Mouse (Mus musculus): ENCODE data around the gene Fam19a1.
"Not testable (repeated sequence)": the region's sequence is repeated elsewhere in the genome, so short reads cannot be mapped to it uniquely, and the experiment has no call there.

Fam19a1 gene

GRCm38 (mm10) chr6:96112854-96113253 lies at the start of gene Fam19a1:
Fam19a1 (plus strand) TSS chr6:96113154.
- CTCF ChIA-PET: no interaction called here

DNA sequence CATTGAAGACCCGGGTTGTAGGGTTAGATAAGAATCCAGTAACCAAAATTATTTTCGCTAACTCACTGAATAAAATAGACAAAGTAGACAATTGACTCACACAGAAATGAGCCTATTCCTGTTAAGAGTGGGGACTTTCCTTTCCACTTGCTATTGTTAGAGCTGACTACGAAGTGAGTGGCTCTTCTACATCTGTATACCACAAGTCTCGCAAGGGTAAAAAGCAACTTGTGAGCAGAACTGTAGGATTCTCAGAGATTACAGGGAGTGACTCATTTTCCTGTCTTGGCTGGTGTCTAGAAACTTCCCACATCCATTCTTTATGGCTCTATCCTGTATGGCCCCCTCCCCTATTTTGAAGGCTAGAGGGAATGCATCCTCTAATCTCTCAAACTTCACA lies 41.9 kb upstream of the Fam19a1 start:
- CTCF ChIA-PET: interaction anchor here (0.6 kb wide), 1 partner anchor 11 kb away, joined by 3 read pairs; no protein-coding TSS in a partner anchor

- CTCF ChIA-PET: interaction anchor here (0.6 kb wide), 1 partner anchor 11 kb away, joined by 3 read pairs; no protein-coding TSS in a partner anchor
Observed at GRCm38 (mm10) chr6:96071567-96071966, 41.4 kb upstream of the Fam19a1 start.

GRCm38 (mm10) chr6:96089961-96090360 lies 23.0 kb upstream of the Fam19a1 start:
- CTCF ChIA-PET: no interaction called here

- CTCF ChIA-PET: no interaction called here
Observed at GRCm38 (mm10) chr6:96093716-96094115, 19.2 kb upstream of the Fam19a1 start.

- CTCF ChIA-PET: no interaction called here
Observed at GRCm38 (mm10) chr6:96098225-96098624, 14.7 kb upstream of the Fam19a1 start.

DNA sequence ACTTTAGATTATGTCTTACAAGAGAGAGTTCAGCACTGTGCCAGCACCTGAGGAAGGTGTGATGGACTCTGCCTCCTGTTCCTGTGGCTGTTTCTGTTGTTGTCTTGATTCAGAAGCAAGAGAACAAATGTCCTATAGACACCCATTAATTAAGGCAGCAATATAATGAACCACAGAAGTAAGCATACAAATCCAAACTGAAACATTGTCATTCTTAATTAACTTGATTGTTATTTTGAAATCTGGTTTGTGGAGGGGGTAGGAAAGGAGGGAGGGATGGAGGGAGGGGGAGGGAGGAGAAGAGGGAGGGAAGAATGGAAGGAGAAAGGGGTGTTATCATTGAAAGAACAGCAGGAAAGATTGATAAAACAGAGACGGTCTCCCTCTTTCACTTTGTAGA lies 1.3 kb upstream of the Fam19a1 start:
- CTCF ChIA-PET: no interaction called here

DNA sequence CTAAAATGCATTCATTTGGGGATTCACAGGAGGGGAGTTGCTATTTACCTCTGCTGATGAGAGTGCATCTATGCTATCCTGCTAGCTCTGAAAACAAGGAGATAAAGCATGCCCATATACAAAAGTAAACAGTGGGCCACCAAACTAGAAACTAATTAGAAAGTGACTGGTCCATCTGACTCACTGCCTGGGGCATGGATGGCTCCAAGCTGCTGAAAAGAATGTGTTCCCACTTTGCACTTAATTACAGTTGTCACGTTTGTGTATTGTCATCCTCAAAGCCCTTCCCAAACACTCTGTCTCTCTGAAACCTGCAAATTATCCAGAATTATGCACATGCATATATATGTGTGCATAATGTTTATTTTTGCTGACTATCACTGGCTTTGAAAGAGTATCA lies 1.2 kb downstream of the Fam19a1 start:
- CTCF ChIA-PET: interaction anchor here (0.6 kb wide), 1 partner anchor 341 kb away, joined by 3 read pairs; no protein-coding TSS in a partner anchor

DNA sequence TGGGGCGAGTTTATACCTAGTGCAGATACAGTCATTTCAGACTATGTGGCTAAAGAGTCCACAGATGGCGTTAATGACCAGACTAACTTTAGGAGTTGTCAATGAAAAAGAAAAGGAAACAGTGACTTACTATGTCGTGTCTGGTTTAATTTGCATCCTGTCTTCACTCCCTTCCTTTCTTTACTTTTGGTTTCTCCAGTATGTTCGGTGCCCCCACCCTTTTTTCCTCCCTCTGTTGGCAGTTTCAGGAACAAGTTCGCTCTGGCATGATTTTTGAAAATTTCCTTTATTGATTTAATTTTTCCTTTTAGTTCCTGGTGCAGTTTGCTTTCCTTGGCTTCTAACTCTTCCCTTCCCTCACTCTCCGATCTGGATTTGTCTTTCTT lies 3.2 kb downstream of the Fam19a1 start:
- CTCF ChIA-PET: no interaction called here

- CTCF ChIA-PET: no interaction called here
Observed at GRCm38 (mm10) chr6:96116534-96117272, 3.7 kb downstream of the Fam19a1 start.

- CTCF ChIA-PET: no interaction called here
Observed at GRCm38 (mm10) chr6:96143326-96143725, 30.4 kb downstream of the Fam19a1 start.

- CTCF ChIA-PET: no interaction called here
Observed at GRCm38 (mm10) chr6:96165403-96165802, 52.4 kb downstream of the Fam19a1 start.

- CTCF ChIA-PET: no interaction called here
Observed at GRCm38 (mm10) chr6:96165818-96166379, 52.9 kb downstream of the Fam19a1 start, which contains the start of gene 1700123L14Rik. 1700123L14Rik (minus strand) TSS chr6:96166243.

GRCm38 (mm10) chr6:96167031-96167430 lies 54.1 kb downstream of the Fam19a1 start:
- CTCF ChIA-PET: no interaction called here

DNA sequence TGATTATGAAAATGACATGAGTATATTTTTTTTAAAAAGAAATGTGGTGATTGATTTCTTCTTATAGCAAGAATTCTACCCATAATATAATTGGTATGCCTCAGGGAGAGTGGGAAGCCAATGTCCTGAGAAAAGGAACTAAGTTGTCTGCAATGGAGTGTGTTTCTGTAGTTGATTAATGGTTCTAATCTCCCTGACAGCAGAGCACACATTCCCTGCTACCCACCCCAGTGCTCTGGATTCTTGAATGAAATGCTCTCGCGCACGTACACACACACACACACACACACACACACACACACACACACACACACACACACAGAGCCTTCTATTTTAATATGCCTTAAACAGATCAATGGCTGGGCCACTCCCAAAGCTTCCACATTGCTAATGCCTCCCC lies 60.7 kb downstream of the Fam19a1 start:
- CTCF ChIA-PET: no interaction called here

- CTCF ChIA-PET: no interaction called here
Observed at GRCm38 (mm10) chr6:96178530-96178929, 65.6 kb downstream of the Fam19a1 start.

DNA sequence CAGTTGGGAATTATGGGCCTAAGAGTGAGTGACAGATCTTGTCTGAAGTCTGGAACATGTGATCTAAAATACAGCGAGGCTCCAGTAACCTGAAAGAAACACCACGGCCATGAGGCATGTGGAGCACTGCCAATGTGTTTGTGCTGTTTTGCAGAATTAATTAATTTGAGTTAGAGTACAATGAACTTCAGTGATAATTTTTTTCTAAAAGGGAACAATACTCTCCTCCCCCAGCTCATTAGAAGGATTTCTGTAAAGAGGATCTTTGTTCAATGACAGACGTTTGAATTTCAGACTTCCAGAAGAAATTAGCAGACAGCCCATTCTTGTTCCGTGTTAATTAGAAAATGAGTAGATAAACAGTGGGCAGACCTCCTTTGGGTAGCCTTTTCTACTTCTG lies 70.4 kb downstream of the Fam19a1 start:
- CTCF ChIA-PET: interaction anchor here (0.7 kb wide), 1 partner anchor 28 kb away, joined by 3 read pairs; no protein-coding TSS in a partner anchor

GRCm38 (mm10) chr6:96186517-96186916 lies 73.6 kb downstream of the Fam19a1 start:
- CTCF ChIA-PET: no interaction called here

DNA sequence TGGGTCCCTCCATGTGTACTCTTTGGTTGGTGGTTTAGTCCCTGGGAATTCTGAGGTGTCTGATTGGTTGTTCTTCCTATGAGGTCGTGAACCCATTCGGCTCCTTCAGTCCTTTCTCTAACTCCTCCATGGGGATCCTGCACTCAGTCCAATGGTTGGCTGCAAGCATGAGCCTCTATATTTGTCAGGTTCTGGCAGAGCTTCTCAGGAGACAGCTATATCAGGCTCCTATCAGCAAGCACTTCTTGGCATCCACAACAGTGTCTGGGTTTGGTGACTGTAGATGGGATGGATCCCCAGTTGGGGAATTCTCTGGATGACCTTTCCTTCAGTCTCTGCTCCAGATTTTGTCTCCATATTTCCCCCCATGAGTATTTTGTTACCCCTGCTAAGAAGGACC lies 86.0 kb downstream of the Fam19a1 start:
- CTCF ChIA-PET: not testable (repeated sequence)

DNA sequence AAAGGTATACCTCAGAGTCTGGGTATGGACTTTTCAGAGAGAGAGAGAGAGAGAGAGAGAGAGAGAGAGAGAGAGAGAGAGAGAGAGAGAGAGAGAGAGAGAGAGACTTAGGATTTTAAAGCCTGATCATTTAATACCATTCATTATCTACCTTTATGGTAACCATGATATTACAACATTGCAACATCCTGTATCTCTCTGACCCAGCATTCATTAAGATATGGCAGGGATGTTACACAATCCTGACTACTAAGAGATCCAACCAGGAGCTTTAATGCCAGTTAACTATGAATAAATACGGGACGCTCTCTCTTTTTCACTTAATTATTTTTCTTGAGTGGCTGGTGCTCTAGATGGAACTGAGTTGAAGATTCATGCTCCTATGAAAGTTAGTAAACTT lies 92.4 kb downstream of the Fam19a1 start:
- CTCF ChIA-PET: no interaction called here

DNA sequence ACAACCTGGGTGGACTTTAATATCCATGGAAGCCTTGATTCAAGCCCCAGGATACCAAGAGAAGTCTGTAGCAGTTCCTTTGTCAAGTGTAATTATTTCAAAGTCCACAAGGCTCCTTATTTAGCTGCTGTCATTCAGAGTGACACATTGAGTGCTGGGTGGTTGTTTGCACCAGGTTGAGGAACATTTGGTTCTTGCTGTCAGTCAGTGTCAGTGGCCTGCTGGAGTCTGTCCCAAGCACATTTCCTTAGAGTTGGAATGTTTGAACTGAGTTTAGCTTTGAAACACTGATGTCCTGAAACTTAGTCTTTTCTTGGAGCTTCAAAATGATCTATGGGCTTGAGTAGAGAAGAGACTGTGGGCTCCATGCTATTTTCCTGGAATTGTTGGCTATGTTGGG lies 121.9 kb downstream of the Fam19a1 start:
- CTCF ChIA-PET: no interaction called here

- CTCF ChIA-PET: interaction anchor here (0.7 kb wide), 1 partner anchor 265 kb away, joined by 5 read pairs; no protein-coding TSS in a partner anchor
Observed at GRCm38 (mm10) chr6:96244320-96244719, 131.4 kb downstream of the Fam19a1 start.

DNA sequence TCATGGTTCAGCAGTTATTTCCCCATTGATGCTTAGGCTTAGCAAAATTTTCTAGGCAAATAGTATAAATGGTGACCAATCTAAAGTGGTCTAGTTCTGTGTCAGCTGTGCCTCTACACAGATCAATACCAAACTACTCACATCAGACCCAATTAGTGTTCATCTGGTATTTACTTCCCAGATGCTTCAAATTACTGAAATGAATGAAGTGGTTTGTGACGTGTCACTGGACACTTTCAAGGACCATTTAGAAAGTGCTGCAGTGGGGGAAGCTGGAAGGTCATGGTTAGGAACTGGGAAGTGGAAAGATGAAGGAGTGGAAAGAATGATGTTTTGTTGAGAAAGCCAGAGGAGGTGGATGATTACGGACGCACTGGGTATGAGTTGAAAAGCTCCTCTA lies 139.0 kb downstream of the Fam19a1 start:
- CTCF ChIA-PET: no interaction called here

DNA sequence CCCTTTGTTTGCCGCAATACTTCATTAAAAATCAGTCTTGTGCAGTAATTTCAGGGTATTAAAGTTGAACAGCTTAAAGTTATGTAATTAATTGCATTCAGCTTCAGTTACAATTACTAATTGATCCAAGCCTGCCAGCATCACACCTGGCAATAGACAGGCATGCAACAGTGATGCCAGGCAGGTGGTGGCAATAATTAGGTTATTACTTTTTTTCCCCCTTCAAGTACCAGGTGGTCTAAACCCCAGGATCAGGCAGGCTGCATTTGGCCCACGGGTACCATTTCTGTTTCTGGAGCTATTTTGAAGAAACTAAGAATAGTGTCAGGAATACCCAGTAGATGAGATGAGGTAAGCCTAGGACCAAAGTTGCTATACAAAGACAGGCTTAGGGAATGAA lies 141.9 kb downstream of the Fam19a1 start:
- CTCF ChIA-PET: no interaction called here
